Mouse (Mus musculus): ENCODE data around the gene Disc1. TPM values are rescaled to one million over a fixed set of nuclear protein-coding genes. Genes with fewer than 3 reads are reported as not detected.

Gene Disc1
- total and polyA plus RNA-seq, 3 experiments, result not detected

GRCm38 (mm10) chr8:125205556-125205955, 151.6 kb downstream of the Disc1 start:
- in situ Hi-C loops (cut with MboI; ENCODE audit: low pct_ligation_motif_present, low pct_unique_long_range_greater_than_20kb, low sequenced_read_pairs), result no loop called here

GRCm38 (mm10) chr8:125206391-125206790, 152.4 kb downstream of the Disc1 start:
- no peak for DNase-seq (ENCODE audit: extremely low read depth)
- H3K4me2 ChIP-seq (ENCODE audit: insufficient read depth, low read depth, poor library complexity, severe bottlenecking), result no peak overlapping the region
- H3K27me3 ChIP-seq (replicated peaks), result peaks cover 4% of the 10 kb centered on the region
- TF ChIP-seq MAX (IDR thresholded peaks at IDR 0.05; ENCODE audit: low read length) (no peak), CHD1 (IDR thresholded peaks at IDR 0.05; ENCODE audit: low read depth, low read length) (no peak), ELF1 (IDR thresholded peaks at IDR 0.05; ENCODE audit: low read depth, low read length) (no peak), POLR2AphosphoS2 (IDR thresholded peaks at IDR 0.05; ENCODE audit: low read depth, low read length) (no peak), MYC (IDR thresholded peaks at IDR 0.05; ENCODE audit: low read depth, low read length) (no peak)
- H3K4me1 ChIP-seq (ENCODE audit: control insufficient read depth in 1 of 2, insufficient read depth in 2 of 2), result no peaks in the 10 kb centered on the region
- H3K79me2 ChIP-seq (replicated peaks; ENCODE audit: control insufficient read depth, extremely low read depth, insufficient read depth, poor library complexity, severe bottlenecking), result no peaks in the 10 kb centered on the region
- H3K36me3 ChIP-seq (replicated peaks in 1 of 2; ENCODE audit: control insufficient read depth in 1 of 2, insufficient read depth in 1 of 2, low read length in 1 of 2), result no peaks in the 10 kb centered on the region
- in situ Hi-C loops (cut with MboI; ENCODE audit: low pct_ligation_motif_present, low pct_unique_long_range_greater_than_20kb, low sequenced_read_pairs), result no loop called here
- no peaks in the 10 kb centered on the region for H3K9me3 ChIP-seq (replicated peaks; ENCODE audit: low read length)
- H3K9ac ChIP-seq (ENCODE audit: insufficient read depth, low read depth), result no peak overlapping the region
- dilution Hi-C loops (cut with MboI; ENCODE audit: extremely low pct_ligation_motif_present, extremely low pct_unique_long_range_greater_than_20kb, low sequenced_read_pairs), result no loop called here
- H3K4me3 ChIP-seq (replicated peaks in 1 of 3; ENCODE audit: low read depth in 2 of 3, low read length in 2 of 3, poor library complexity in 1 of 3), result no peak overlapping the region
- no peak overlapping the region for H3K27ac ChIP-seq (ENCODE audit: insufficient read depth, low read depth)

More at GRCm38 (mm10) chr8:125205556-125205955, 151.6 kb downstream of the Disc1 start:
- no peaks in the 10 kb centered on the region for H3K4me1 ChIP-seq (ENCODE audit: control insufficient read depth in 1 of 2, insufficient read depth in 2 of 2)
- H3K36me3 ChIP-seq (replicated peaks in 1 of 2; ENCODE audit: control insufficient read depth in 1 of 2, insufficient read depth in 1 of 2, low read length in 1 of 2), result no peaks in the 10 kb centered on the region
- TF ChIP-seq NELFE (IDR thresholded peaks at IDR 0.05; ENCODE audit: low read depth, low read length), result no peak
- TF ChIP-seq MAZ (IDR thresholded peaks at IDR 0.05; ENCODE audit: low read depth, low read length), result no peak
- TF ChIP-seq ZKSCAN1 (IDR thresholded peaks at IDR 0.05; ENCODE audit: borderline replicate concordance, low read depth, low read length), result no peak
- TF ChIP-seq CHD1 (IDR thresholded peaks at IDR 0.05; ENCODE audit: low read depth, low read length), result no peak
- no peak for TF ChIP-seq TBP (conservative IDR thresholded peaks at IDR 0.05; ENCODE audit: low read depth, low read length)
- TF ChIP-seq USF1 (IDR thresholded peaks at IDR 0.05; ENCODE audit: low read depth, low read length), result no peak
- no peak for TF ChIP-seq MYC (IDR thresholded peaks at IDR 0.05; ENCODE audit: low read depth, low read length)
- TF ChIP-seq ZNF384 (IDR thresholded peaks at IDR 0.05; ENCODE audit: low read depth, low read length), result no peak
- no peak for DNase-seq (ENCODE audit: extremely low read depth)
- no peaks in the 10 kb centered on the region for H3K79me2 ChIP-seq (replicated peaks; ENCODE audit: control insufficient read depth, extremely low read depth, insufficient read depth, poor library complexity, severe bottlenecking)
- H3K9me3 ChIP-seq (replicated peaks; ENCODE audit: low read length), result no peaks in the 10 kb centered on the region
- no peak overlapping the region for H3K27ac ChIP-seq (ENCODE audit: insufficient read depth, low read depth)
- dilution Hi-C loops (cut with MboI; ENCODE audit: extremely low pct_ligation_motif_present, extremely low pct_unique_long_range_greater_than_20kb, low sequenced_read_pairs), result no loop called here
- no peak overlapping the region for H3K9ac ChIP-seq (ENCODE audit: insufficient read depth, low read depth)
- H3K27me3 ChIP-seq (replicated peaks), result peaks cover 4% of the 10 kb centered on the region
- H3K4me2 ChIP-seq (ENCODE audit: insufficient read depth, low read depth, poor library complexity, severe bottlenecking), result no peak overlapping the region
- no peak overlapping the region for H3K4me3 ChIP-seq (replicated peaks in 1 of 3; ENCODE audit: low read depth in 2 of 3, low read length in 2 of 3, poor library complexity in 1 of 3)

GRCm38 (mm10) chr8:125206962-125207361, 153.0 kb downstream of the Disc1 start:
- H3K4me2 ChIP-seq (ENCODE audit: insufficient read depth, low read depth, poor library complexity, severe bottlenecking), result no peak overlapping the region
- H3K79me2 ChIP-seq (replicated peaks; ENCODE audit: control insufficient read depth, extremely low read depth, insufficient read depth, poor library complexity, severe bottlenecking), result no peaks in the 10 kb centered on the region
- H3K27ac ChIP-seq (ENCODE audit: insufficient read depth, low read depth), result no peak overlapping the region
- H3K9ac ChIP-seq (ENCODE audit: insufficient read depth, low read depth), result no peak overlapping the region
- in situ Hi-C loops (cut with MboI; ENCODE audit: low pct_ligation_motif_present, low pct_unique_long_range_greater_than_20kb, low sequenced_read_pairs), result no loop called here
- H3K9me3 ChIP-seq (replicated peaks; ENCODE audit: low read length), result no peaks in the 10 kb centered on the region
- H3K4me3 ChIP-seq (replicated peaks in 1 of 3; ENCODE audit: low read depth in 2 of 3, low read length in 2 of 3, poor library complexity in 1 of 3), result no peak overlapping the region
- DNase-seq (ENCODE audit: extremely low read depth), result no peak
- H3K27me3 ChIP-seq (replicated peaks), result peaks cover 4% of the 10 kb centered on the region
- no peak for TF ChIP-seq ZMIZ1 (IDR thresholded peaks at IDR 0.05; ENCODE audit: low read depth, low read length)
- no peak for TF ChIP-seq TBP (conservative IDR thresholded peaks at IDR 0.05; ENCODE audit: low read depth, low read length)
- no peak for TF ChIP-seq USF2 (conservative IDR thresholded peaks at IDR 0.05; ENCODE audit: low read depth, low read length)
- no peak for TF ChIP-seq CHD1 (IDR thresholded peaks at IDR 0.05; ENCODE audit: low read depth, low read length)
- no peak for TF ChIP-seq CHD2 (IDR thresholded peaks at IDR 0.05; ENCODE audit: low read length)
- no peak for TF ChIP-seq CTCF (conservative IDR thresholded peaks at IDR 0.05 in 1 of 2, IDR thresholded peaks at IDR 0.05 in 1 of 2; ENCODE audit: low read depth in 2 of 2, low read length in 2 of 2)
- dilution Hi-C loops (cut with MboI; ENCODE audit: extremely low pct_ligation_motif_present, extremely low pct_unique_long_range_greater_than_20kb, low sequenced_read_pairs), result no loop called here
- no peaks in the 10 kb centered on the region for H3K36me3 ChIP-seq (replicated peaks in 1 of 2; ENCODE audit: control insufficient read depth in 1 of 2, insufficient read depth in 1 of 2, low read length in 1 of 2)
- no peaks in the 10 kb centered on the region for H3K4me1 ChIP-seq (ENCODE audit: control insufficient read depth in 1 of 2, insufficient read depth in 2 of 2)
